Mouse (Mus musculus): ENCODE results near the gene Cd3e. TPM values are rescaled to one million over a fixed set of nuclear protein-coding genes. Genes with fewer than 3 reads are reported as not detected.

The Cd3e gene
- total and polyA plus RNA-seq, 3 experiments, result not detected

GRCm38 (mm10) chr9:44966815-44967242, 42.6 kb downstream of the Cd3e start (continued):
- no peak for TF ChIP-seq CHD1 (IDR thresholded peaks at IDR 0.05; ENCODE audit: low read depth, low read length)
- TF ChIP-seq ETS1 (IDR thresholded peaks at IDR 0.05; ENCODE audit: low read depth, low read length), result peak; percentile 94
- TF ChIP-seq SIN3A (IDR thresholded peaks at IDR 0.05; ENCODE audit: low read length), result peak; percentile 89
- TF ChIP-seq POLR2AphosphoS2 (IDR thresholded peaks at IDR 0.05; ENCODE audit: low read length), result peak; percentile 88
- TF ChIP-seq ZMIZ1 (IDR thresholded peaks at IDR 0.05; ENCODE audit: low read depth, low read length), result peak; percentile 100
- TF ChIP-seq ZC3H11A (IDR thresholded peaks at IDR 0.05; ENCODE audit: low read depth, low read length), result peak; percentile 79
- peak; percentile 75 for TF ChIP-seq SMC3 (IDR thresholded peaks at IDR 0.05; ENCODE audit: low read depth, low read length)
- TF ChIP-seq MAX (IDR thresholded peaks at IDR 0.05; ENCODE audit: low read length), result no peak
- no peak for TF ChIP-seq USF1 (IDR thresholded peaks at IDR 0.05; ENCODE audit: low read depth, low read length)
- no peak for TF ChIP-seq E2F4 (IDR thresholded peaks at IDR 0.05; ENCODE audit: borderline replicate concordance, low read depth, low read length)
- TF ChIP-seq JUND (IDR thresholded peaks at IDR 0.05; ENCODE audit: low read depth, low read length), result peak; percentile 75; the same call in 1 of the 2 replicates
- TF ChIP-seq GATA1 (IDR thresholded peaks at IDR 0.05; ENCODE audit: low read depth, low read length), result peak; percentile 24; the same call in 1 of the 2 replicates
- no peak for TF ChIP-seq EP300 (IDR thresholded peaks at IDR 0.05; ENCODE audit: low read depth in 1 of 2, low read length in 2 of 2)
- TF ChIP-seq MAZ (IDR thresholded peaks at IDR 0.05; ENCODE audit: low read depth, low read length), result peak; percentile 65; the same call in 1 of the 2 replicates
- TF ChIP-seq ZKSCAN1 (IDR thresholded peaks at IDR 0.05; ENCODE audit: low read depth, low read length), result no peak
- peak; percentile 44; the same call in 1 of the 2 replicates for TF ChIP-seq ELF1 (IDR thresholded peaks at IDR 0.05; ENCODE audit: low read depth, low read length)
- no peak for TF ChIP-seq USF2 (IDR thresholded peaks at IDR 0.05; ENCODE audit: borderline replicate concordance in 1 of 2, insufficient read depth in 1 of 2, low read depth in 1 of 2, low read length in 2 of 2)
- peak; percentile 98 for TF ChIP-seq TBP (IDR thresholded peaks at IDR 0.05; ENCODE audit: low read depth, low read length)
- TF ChIP-seq MYC (IDR thresholded peaks at IDR 0.05; ENCODE audit: low read depth, low read length), result peak; percentile 86
- TF ChIP-seq GABPA (IDR thresholded peaks at IDR 0.05; ENCODE audit: low read depth, low read length), result peak; percentile 55; the same call in 1 of the 2 replicates
- peak in 1 of 2 experiments; percentile 80; a peak in 2 of 4 replicates for TF ChIP-seq POLR2A (IDR thresholded peaks at IDR 0.05; ENCODE audit: control insufficient read depth in 1 of 2, insufficient read depth in 1 of 2, low read depth in 1 of 2, low read length in 2 of 2, poor library complexity in 1 of 2)
- peak; percentile 86 for TF ChIP-seq RAD21 (IDR thresholded peaks at IDR 0.05; ENCODE audit: low read depth, low read length)

GRCm38 (mm10) chr9:44965833-44966466, 43.5 kb downstream of the Cd3e start:
- H3K9me3 ChIP-seq (replicated peaks; ENCODE audit: insufficient read depth, low read length), result no peaks in the 10 kb centered on the region
- H3K36me3 ChIP-seq (ENCODE audit: control insufficient read depth in 1 of 2, insufficient read depth in 2 of 2, low read length in 2 of 2), result peaks cover 2 to 13% of the 10 kb centered on the region in 2 experiments
- H3K9ac ChIP-seq (ENCODE audit: control insufficient read depth, low read depth, low read length, poor library complexity, severe bottlenecking), result peak overlapping the region; percentile 72
- peak overlapping the region; percentile 91 for H3K27ac ChIP-seq (ENCODE audit: control insufficient read depth, low read depth, low read length)
- peak; percentile 52 for DNase-seq (ENCODE audit: low read depth, low spot score)
- H3K4me1 ChIP-seq (ENCODE audit: control insufficient read depth in 1 of 2, insufficient read depth in 2 of 2, low read length in 2 of 2), result peaks cover 0 to 6% of the 10 kb centered on the region in 2 experiments; a peak in 2 of 4 replicates
- H3K4me3 ChIP-seq (ENCODE audit: control insufficient read depth in 1 of 2, insufficient read depth in 1 of 2, low read depth in 2 of 2, low read length in 2 of 2), result peak overlapping the region; percentile 48 to 57
- H3K27me3 ChIP-seq (ENCODE audit: control insufficient read depth in 1 of 2, insufficient read depth in 2 of 2, low read length in 2 of 2), result no peaks in the 10 kb centered on the region
- H3K79me2 ChIP-seq (ENCODE audit: control insufficient read depth, insufficient read depth, low read length, poor library complexity), result peaks cover 15% of the 10 kb centered on the region
- TF ChIP-seq GATA1 (IDR thresholded peaks at IDR 0.05; ENCODE audit: low read depth, low read length), result no peak
- peak in 1 of 2 experiments; percentile 60; a peak in 2 of 4 replicates for TF ChIP-seq POLR2A (IDR thresholded peaks at IDR 0.05; ENCODE audit: control insufficient read depth in 1 of 2, insufficient read depth in 1 of 2, low read depth in 1 of 2, low read length in 2 of 2, poor library complexity in 1 of 2)
- 0 out of 2 replicates have a peak, but pooled peaks have one; percentile 53 for TF ChIP-seq CHD1 (IDR thresholded peaks at IDR 0.05; ENCODE audit: low read depth, low read length)
- peak in 1 of 2 experiments; percentile 11; a peak in 1 of 4 replicates for TF ChIP-seq EP300 (IDR thresholded peaks at IDR 0.05; ENCODE audit: low read depth in 1 of 2, low read length in 2 of 2)
- no peak for TF ChIP-seq POLR2AphosphoS2 (IDR thresholded peaks at IDR 0.05; ENCODE audit: low read length)
- TF ChIP-seq ETS1 (IDR thresholded peaks at IDR 0.05; ENCODE audit: low read depth, low read length), result no peak

All from MEL (cell line).